Mouse (Mus musculus) kidney, postnatal 25 days (tissue): ENCODE measurements around the gene Mrps22.

Experiments
- DNase-seq, 2 experiments: peaks; one replicate each; pipeline ENCODE4 v3.0.0; 2021; ENCODE audit warnings: mixed read lengths in 2 of 2

Mrps22 gene

GRCm38 (mm10) chr9:98601156-98601836 lies at the start of gene Mrps22:
Gene Mrps22, minus strand, starts transcription at chr9:98601660.
- DNase-seq: peak; percentile 80 to 90

DNA sequence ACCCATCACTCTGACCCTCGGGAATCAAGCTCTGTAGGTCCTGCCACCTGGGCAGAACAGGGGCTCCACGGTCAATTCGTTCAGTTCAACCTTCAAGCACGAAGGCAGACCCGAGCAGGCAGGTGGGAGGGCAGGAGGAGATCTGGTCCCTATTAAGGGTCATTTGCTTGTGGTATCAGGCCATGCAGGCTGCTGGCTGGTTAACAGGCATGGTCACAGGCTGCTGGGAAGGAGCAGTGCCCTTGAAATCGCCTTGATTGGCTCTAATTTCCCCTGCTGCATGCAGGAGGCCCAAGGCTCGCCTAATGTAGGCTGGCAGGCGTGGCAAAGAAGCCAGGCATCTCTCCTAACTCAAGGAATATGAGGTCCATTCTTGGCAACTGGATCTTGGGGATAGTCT lies 49.1 kb upstream of the Mrps22 start:
- no peak for DNase-seq

DNA sequence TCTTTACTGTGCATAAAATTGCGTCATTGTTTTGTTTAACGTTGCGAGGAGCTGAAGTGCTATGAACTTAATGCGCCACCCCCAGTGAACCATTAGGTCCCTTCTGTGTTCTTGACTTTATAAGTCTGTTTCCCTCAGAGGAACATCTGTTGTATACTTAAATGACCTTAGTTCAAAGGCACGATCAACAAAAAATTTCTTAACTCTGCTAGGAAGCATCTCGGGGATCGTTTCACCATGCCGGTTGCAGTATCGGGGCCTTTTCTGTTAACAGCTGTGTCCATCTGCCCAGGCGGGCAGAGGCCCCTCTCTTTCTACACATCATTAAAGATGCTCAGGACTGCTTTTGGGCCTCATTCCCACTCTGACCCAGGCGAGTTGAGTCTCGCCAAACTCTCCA lies 46.0 kb upstream of the Mrps22 start:
- DNase-seq: no peak

DNA sequence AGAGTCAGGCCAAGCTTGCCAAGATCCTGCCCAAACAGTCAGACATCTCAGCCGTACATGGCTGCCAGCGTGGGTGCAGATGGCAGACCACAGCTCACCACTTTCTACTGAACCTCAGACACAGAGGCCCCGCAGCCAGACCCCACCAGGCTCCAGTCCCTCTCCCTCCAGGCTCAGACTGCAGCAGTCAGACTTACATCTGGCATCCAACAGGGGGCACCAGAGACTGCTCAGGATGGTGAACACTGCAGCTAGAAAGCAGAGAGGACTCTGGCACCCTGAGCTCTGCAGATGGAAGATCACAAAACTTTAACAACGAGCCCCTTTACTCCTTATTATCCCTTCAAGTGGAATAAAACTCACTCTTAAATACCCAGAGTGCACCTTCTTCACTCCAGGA lies 44.3 kb upstream of the Mrps22 start:
- DNase-seq: peak; percentile 72 to 80

- no peak for DNase-seq
These were observed 40.7 kb upstream of the Mrps22 start for GRCm38 (mm10) chr9:98642126-98642525.

- no peak for DNase-seq
These were observed 32.1 kb upstream of the Mrps22 start for GRCm38 (mm10) chr9:98633287-98634162.

- no peak for DNase-seq
These were observed 27.0 kb upstream of the Mrps22 start for GRCm38 (mm10) chr9:98628480-98628879.

GRCm38 (mm10) chr9:98604896-98605295 lies 3.4 kb upstream of the Mrps22 start:
- no peak for DNase-seq

DNA sequence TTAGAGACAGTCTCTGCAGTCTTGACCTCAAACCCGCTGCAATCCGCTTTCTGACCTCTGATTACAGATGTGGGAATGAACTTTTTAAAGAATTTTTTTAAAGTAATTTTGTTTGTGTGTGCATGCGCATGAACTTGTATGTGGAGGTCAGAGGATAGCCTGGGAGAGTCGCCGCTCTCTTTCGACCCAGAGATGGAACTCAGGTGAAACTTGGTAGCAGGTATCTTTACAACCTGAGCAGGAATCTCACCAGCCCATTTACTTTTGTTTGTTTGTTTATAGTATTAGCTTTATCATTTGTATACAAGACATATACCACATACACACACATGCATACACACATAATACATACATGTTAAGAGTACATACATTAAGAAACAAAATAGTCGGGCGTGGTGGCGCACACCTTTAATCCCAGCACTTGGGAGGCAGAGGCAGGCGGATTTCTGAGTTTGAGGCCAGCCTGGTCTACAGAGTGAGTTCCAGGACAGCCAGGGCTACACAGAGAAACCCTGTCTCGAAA lies 438 bp upstream of the Mrps22 start:
- no peak for DNase-seq

DNA sequence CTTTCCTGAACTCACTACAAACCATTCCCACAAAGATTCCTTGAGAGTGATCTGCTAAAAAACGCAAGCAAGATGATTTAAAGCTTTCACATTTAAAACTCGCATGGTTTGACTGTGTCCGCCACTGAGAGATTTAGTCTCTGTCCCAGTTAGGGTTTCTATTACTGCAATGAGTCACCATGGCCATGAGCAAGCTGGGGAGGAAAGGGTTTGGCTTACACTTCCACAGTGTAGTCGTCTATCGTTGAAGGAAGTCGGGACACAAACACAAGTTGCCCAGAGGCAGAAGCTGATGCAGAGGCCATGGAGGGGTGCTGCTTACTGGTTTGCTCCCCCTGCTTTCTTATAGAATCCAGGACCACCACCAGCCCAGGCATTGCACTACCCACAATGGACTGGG lies 1.4 kb downstream of the Mrps22 start:
- no peak for DNase-seq

DNA sequence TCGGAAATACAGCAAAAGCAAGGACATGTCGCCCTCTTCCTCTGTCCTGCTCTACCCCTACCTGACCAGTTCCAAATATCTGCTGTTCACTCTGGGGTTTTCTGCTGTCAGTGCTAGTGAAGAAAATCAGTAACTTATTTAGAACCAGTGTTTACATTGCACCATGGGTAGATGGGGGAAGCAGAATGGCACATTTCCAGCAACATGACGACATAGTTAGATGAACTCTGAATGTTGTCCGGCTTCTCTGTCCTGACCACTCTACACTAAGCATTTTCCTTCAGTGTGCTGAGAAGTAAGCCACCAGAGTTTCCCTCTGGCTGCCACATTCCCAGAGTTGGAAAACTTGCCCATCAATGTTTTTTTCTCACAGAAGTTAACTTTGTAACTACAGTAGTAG lies 17.6 kb downstream of the Mrps22 start:
- DNase-seq: no peak

GRCm38 (mm10) chr9:98563137-98564126 lies 38.0 kb downstream of the Mrps22 start, which contains the start of gene Copb2:
Gene Copb2, plus strand, starts transcription at chr9:98563721.
- DNase-seq: peak; percentile 98 to 99

DNA sequence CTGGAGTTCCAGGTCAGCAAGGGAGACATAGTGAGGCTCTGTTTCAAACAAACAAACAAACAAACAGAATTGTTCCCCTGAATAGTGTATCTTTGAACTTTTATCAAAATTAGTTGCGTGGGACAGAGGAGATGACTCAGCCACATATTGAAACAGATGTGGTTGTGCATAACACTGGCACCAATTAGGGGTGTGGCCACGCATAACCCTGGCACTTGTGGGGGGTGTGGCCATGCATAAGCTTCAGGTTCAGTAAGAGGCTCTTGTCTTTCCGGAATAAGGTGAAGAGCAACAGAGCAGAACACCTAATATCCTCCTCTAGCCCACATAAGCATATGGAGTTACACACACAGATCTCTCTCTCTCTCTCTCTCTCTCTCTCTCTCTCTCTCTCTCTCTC lies 57.4 kb downstream of the Mrps22 start:
- no peak for DNase-seq
